Mouse (Mus musculus) frontal cortex, adult (tissue): ENCODE measurements around the gene Brca2.
A peak's percentile ranks its signal among the peaks of the same experiment; 100 is the strongest.
"Not testable (repeated sequence)": the region's sequence is repeated elsewhere in the genome, so short reads cannot be mapped to it uniquely, and the experiment has no call there.

ENCODE experiments used
- ATAC-seq: cut with Nextera tagmentation; 2 replicates; pipeline ENCODE4 v1.9.2; 2017; ENCODE audit warnings: mild to moderate bottlenecking, moderate library complexity, mixed read lengths; ENCODE audit not compliant: low TSS enrichment

Gene Brca2

GRCm38 (mm10) chr5:150521937-150522866, at the start of gene Brca2:
Gene Brca2, plus strand, starts transcription at chr5:150522630.
- peak; percentile 97 for ATAC-seq

- ATAC-seq: no peak
Measured at GRCm38 (mm10) chr5:150477364-150477763, 45.1 kb upstream of the Brca2 start.

GRCm38 (mm10) chr5:150478612-150479011, 43.8 kb upstream of the Brca2 start:
- ATAC-seq: no peak

- 0 out of 2 replicates have a peak, but pooled peaks have one; percentile 41 for ATAC-seq
Measured at GRCm38 (mm10) chr5:150485198-150485597, 37.2 kb upstream of the Brca2 start.

GRCm38 (mm10) chr5:150490285-150490684, 32.1 kb upstream of the Brca2 start:
- ATAC-seq: no peak

- no peak for ATAC-seq
Measured at GRCm38 (mm10) chr5:150490821-150491220, 31.6 kb upstream of the Brca2 start.

- ATAC-seq: not testable (repeated sequence)
Measured at GRCm38 (mm10) chr5:150491573-150492173, 30.8 kb upstream of the Brca2 start.

- ATAC-seq: no peak; the same call in 1 of the 2 replicates
Measured at GRCm38 (mm10) chr5:150495792-150496191, 26.6 kb upstream of the Brca2 start.

- ATAC-seq: no peak
Measured at GRCm38 (mm10) chr5:150510451-150511225, 11.8 kb upstream of the Brca2 start.

GRCm38 (mm10) chr5:150513264-150513663, 9.2 kb upstream of the Brca2 start:
- no peak for ATAC-seq

- ATAC-seq: no peak
Measured at GRCm38 (mm10) chr5:150514027-150514426, 8.4 kb upstream of the Brca2 start.

GRCm38 (mm10) chr5:150518064-150518463, 4.4 kb upstream of the Brca2 start, which contains the start of gene Zar1l:
Gene Zar1l, minus strand, starts transcription at chr5:150518164.
- no peak for ATAC-seq

GRCm38 (mm10) chr5:150519551-150519950, 2.9 kb upstream of the Brca2 start:
- ATAC-seq: no peak

GRCm38 (mm10) chr5:150522867-150523234, 421 bp downstream of the Brca2 start:
- no peak for ATAC-seq

GRCm38 (mm10) chr5:150525239-150525638, 2.8 kb downstream of the Brca2 start:
- ATAC-seq: no peak

GRCm38 (mm10) chr5:150541302-150541701, 18.9 kb downstream of the Brca2 start:
- ATAC-seq: no peak

GRCm38 (mm10) chr5:150543184-150543583, 20.8 kb downstream of the Brca2 start:
- peak; percentile 31; the same call in 1 of the 2 replicates for ATAC-seq

GRCm38 (mm10) chr5:150551637-150552036, 29.2 kb downstream of the Brca2 start:
- ATAC-seq: peak; percentile 62; the same call in 1 of the 2 replicates

- no peak for ATAC-seq
Measured at GRCm38 (mm10) chr5:150559519-150560103, 37.2 kb downstream of the Brca2 start.

- ATAC-seq: no peak
Measured at GRCm38 (mm10) chr5:150560851-150561250, 38.4 kb downstream of the Brca2 start.

- ATAC-seq: no peak
Measured at GRCm38 (mm10) chr5:150561376-150561775, 38.9 kb downstream of the Brca2 start.

GRCm38 (mm10) chr5:150561783-150562182, 39.4 kb downstream of the Brca2 start:
- no peak for ATAC-seq
